In the genomic region with DNA sequence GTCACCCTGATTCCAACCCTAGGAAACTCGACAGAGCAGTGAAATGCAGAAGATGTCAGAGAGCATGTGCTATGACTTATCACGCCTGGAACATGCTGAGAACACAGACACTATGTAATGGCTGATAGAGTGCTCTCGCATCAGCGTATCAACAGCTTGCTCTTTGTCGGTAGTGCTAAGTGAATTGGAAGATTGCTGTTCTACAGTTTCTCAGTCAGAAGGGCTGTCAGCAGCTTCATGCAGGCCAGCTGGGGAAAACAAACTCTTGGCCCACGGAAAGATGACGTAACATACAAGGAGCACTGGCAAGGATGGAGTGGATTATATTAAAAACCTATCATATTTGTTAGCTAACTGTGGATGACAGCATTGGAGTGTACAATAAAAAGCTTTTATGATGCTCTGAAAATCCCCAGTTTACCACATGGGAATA, we compare ENCODE assay signal across 9 mouse cellular contexts.
DNase-seq lines count a peak whose midpoint lies in the region; ATAC-seq lines count a peak whose summit lies in the region.
"Had no signal": no experiment of that assay in that cellular context is flagged by ENCODE, and none has a peak within 500 bp of the region (broad histone marks: within the 10 kb centered on the region; RNA-seq: fewer than 3 reads in every experiment).

No protein-coding gene starts in this region.

- ATAC-seq in intestine, embryonic 16.5 days, result peak; percentile 76
- ATAC-seq in stomach, embryonic 14.5 days (ENCODE audit: insufficient number of reproducible peaks, insufficient read depth, low FRiP score, low read depth), result peak; percentile 79

- H3K9ac ChIP-seq in intestine, embryonic 16.5 days (ENCODE audit: low read depth, low read length), result no peak overlapping the region
- no peak overlapping the region for H3K9ac ChIP-seq in stomach, embryonic 14.5 days (replicated peaks; ENCODE audit: low read depth, low read length)

- no peak overlapping the region for H3K4me3 ChIP-seq in intestine, embryonic 16.5 days (ENCODE audit: low read length)
- H3K4me3 ChIP-seq in stomach, embryonic 14.5 days (ENCODE audit: low read depth, low read length), result no peak overlapping the region

- H3K4me1 ChIP-seq in intestine, embryonic 16.5 days (ENCODE audit: control insufficient read depth, insufficient read depth, low read length), result no peaks in the 10 kb centered on the region; the same call in 1 of the 2 replicates
- H3K4me1 ChIP-seq in stomach, embryonic 14.5 days (ENCODE audit: control insufficient read depth, insufficient read depth, low read length), result no peaks in the 10 kb centered on the region

- H3K27me3 ChIP-seq in intestine, embryonic 16.5 days (replicated peaks; ENCODE audit: control insufficient read depth, insufficient read depth, low read length), result no peaks in the 10 kb centered on the region
- H3K27me3 ChIP-seq in stomach, embryonic 14.5 days (ENCODE audit: control insufficient read depth, insufficient read depth, low read length), result no peaks in the 10 kb centered on the region
- H3K27me3 ChIP-seq: CH12.LX had no signal

- 47% methylated on average over 7 of the region's 7 CpGs for WGBS in intestine, embryonic 16.5 days
- 39% methylated on average over 7 of the region's 7 CpGs for WGBS in stomach, embryonic 14.5 days

- peak; percentile 3 for DNase-seq in embryo, embryonic 10.5 days (ENCODE audit: low spot score)
- DNase-seq in embryo, embryonic 9.5 days (ENCODE audit: extremely low spot score), result no peak
- peak; percentile 5 for DNase-seq in adipocyte (ENCODE audit: low spot score)
- DNase-seq in gastrocnemius, postnatal 10 days, result peak; percentile 16
- DNase-seq in lung, postnatal 10 days, result peak; percentile 71
- DNase-seq in adrenal gland, postnatal 25 days, result no peak

- no peak overlapping the region; the same call in 1 of the 2 replicates for H3K4me2 ChIP-seq in intestine, embryonic 16.5 days (ENCODE audit: low read depth, low read length)
- H3K4me2 ChIP-seq in stomach, embryonic 14.5 days (replicated peaks; ENCODE audit: low read depth, low read length), result peak overlapping the region; percentile 31

- H3K36me3 ChIP-seq in intestine, embryonic 16.5 days (ENCODE audit: control insufficient read depth, insufficient read depth, low read length), result no peaks in the 10 kb centered on the region
- no peaks in the 10 kb centered on the region for H3K36me3 ChIP-seq in stomach, embryonic 14.5 days (ENCODE audit: control insufficient read depth, insufficient read depth, low read length)

- no peaks in the 10 kb centered on the region for H3K9me3 ChIP-seq in intestine, embryonic 16.5 days (ENCODE audit: control insufficient read depth, low read length)
- H3K9me3 ChIP-seq in stomach, embryonic 14.5 days (ENCODE audit: control insufficient read depth, low read depth, low read length), result no peaks in the 10 kb centered on the region

- no peak overlapping the region; the same call in 1 of the 2 replicates for H3K27ac ChIP-seq in intestine, embryonic 16.5 days (ENCODE audit: low read length)
- H3K27ac ChIP-seq in stomach, embryonic 14.5 days (ENCODE audit: low read length), result peak overlapping the region; percentile 24; the same call in 1 of the 2 replicates

Comparison
In these comparisons a context has a peak if more than half of its experiments do, and no peak if none do; other contexts are left out.
1. DNase-seq: peak in embryo, embryonic 10.5 days (single experiment), adipocyte (single experiment), gastrocnemius, postnatal 10 days (single experiment) and lung, postnatal 10 days (single experiment); none in embryo, embryonic 9.5 days (single experiment) and adrenal gland, postnatal 25 days (single experiment).